Mouse (Mus musculus): ENCODE results near the gene Ormdl3. TPM values are rescaled to one million over a fixed set of nuclear protein-coding genes. Genes with fewer than 3 reads are reported as not detected.

The Ormdl3 gene
- total RNA-seq, 2 experiments from 2014 or later, result 46.5 to 47.8 TPM

Other genes with a start within 250 kb of the Ormdl3 start
- 100 to 1,000 TPM; 225 to 274 TPM for gene Ppp1r1b, start 239.0 kb downstream of the Ormdl3 start, total RNA-seq (2021)
- gene Stard3, start 229.0 kb downstream of the Ormdl3 start, total RNA-seq (2021), result 10 to 100 TPM; 35.9 to 39.3 TPM
- gene Tcap, start 203.6 kb downstream of the Ormdl3 start, total RNA-seq (2021), result 10 to 100 TPM; 11.8 to 14.4 TPM
- under 1 TPM; 0.34 to 0.47 TPM for gene Pnmt, start 200.9 kb downstream of the Ormdl3 start, total RNA-seq (2021)
- gene Pgap3, start 186.9 kb downstream of the Ormdl3 start, total RNA-seq (2021), result 10 to 100 TPM in 1 of 2 experiments, 1 to 10 TPM in 1; 9.9 to 10.9 TPM
- 1 to 10 TPM; 1.7 to 2.4 TPM for gene Erbb2, start 174.9 kb downstream of the Ormdl3 start, total RNA-seq (2021)
- 100 to 1,000 TPM; 100 to 126 TPM for gene Mien1, start 148.4 kb downstream of the Ormdl3 start, total RNA-seq (2021)
- gene Grb7, start 141.0 kb downstream of the Ormdl3 start, total RNA-seq (2021), result 1 to 10 TPM; 2.8 to 2.9 TPM
- not detected for gene Ikzf3, start 41.3 kb downstream of the Ormdl3 start, total RNA-seq (2021)
- gene Zpbp2, start 36.3 kb downstream of the Ormdl3 start, total RNA-seq (2021), result under 1 TPM in 1 of 2 experiments, not detected in 1; 0.20 TPM
- gene Lrrc3c, start 10.9 kb upstream of the Ormdl3 start, total RNA-seq (2021), result not detected
- gene Gm12355, start 38.3 kb upstream of the Ormdl3 start, total RNA-seq (2021), result 10 to 100 TPM in 1 of 2 experiments, 1 to 10 TPM in 1; 9.4 to 10.6 TPM
- not detected for gene Gsdma3, start 39.0 kb upstream of the Ormdl3 start, total RNA-seq (2021)
- not detected for gene Gsdma2, start 59.4 kb upstream of the Ormdl3 start, total RNA-seq (2021)
- not detected for gene Gsdma, start 77.0 kb upstream of the Ormdl3 start, total RNA-seq (2021)
- 100 to 1,000 TPM; 131 to 145 TPM for gene Psmd3, start 95.2 kb upstream of the Ormdl3 start, total RNA-seq (2021)
- gene Csf3, start 113.9 kb upstream of the Ormdl3 start, total RNA-seq (2021), result not detected
- 100 to 1,000 TPM; 123 to 133 TPM for gene Med24, start 142.1 kb upstream of the Ormdl3 start, total RNA-seq (2021)
- gene Thra, start 153.3 kb upstream of the Ormdl3 start, total RNA-seq (2021), result 100 to 1,000 TPM; 718 to 779 TPM
- 100 to 1,000 TPM; 117 to 141 TPM for gene Nr1d1, start 188.0 kb upstream of the Ormdl3 start, total RNA-seq (2021)
- gene Msl1, start 208.1 kb upstream of the Ormdl3 start, total RNA-seq (2021), result 100 to 1,000 TPM; 169 to 193 TPM
- gene Casc3, start 217.5 kb upstream of the Ormdl3 start, total RNA-seq (2021), result 10 to 100 TPM; 46.7 to 63.5 TPM
- 100 to 1,000 TPM; 139 to 161 TPM for gene Rapgefl1, start 249.4 kb upstream of the Ormdl3 start, total RNA-seq (2021)